Mouse (Mus musculus): ENCODE results near the gene Aebp2. TPM values are rescaled to one million over a fixed set of nuclear protein-coding genes. Genes with fewer than 3 reads are reported as not detected.
"Not testable (repeated sequence)": the region's sequence is repeated elsewhere in the genome, so short reads cannot be mapped to it uniquely, and the experiment has no call there.

Gene Aebp2
- polyA plus RNA-seq, 1 experiment from 2014 or later = 13.9 TPM

DNA sequence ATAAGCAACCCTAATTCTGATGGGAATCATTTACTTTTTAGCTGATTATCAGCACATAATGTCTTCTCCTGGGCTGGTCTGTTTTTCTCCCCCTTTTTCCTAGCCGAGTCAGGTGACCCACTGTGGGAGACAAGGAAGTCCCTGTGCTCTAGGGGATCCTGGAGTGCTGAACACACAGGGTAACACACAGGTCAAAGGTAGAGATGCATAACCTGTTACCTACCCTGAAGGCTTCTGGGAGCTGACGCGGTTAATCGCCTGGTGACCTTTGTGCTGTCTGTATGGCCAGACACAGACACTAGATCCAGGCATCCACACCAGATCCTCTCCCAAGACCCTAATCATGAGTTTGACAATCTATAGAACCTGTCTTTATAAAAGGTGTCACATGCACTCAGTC, 21.3 kb upstream of the Aebp2 start:
- H3K4me2 ChIP-seq (ENCODE audit: low read length) = no peak overlapping the region
- WGBS = 97% methylated on average over 4 of the region's 4 CpGs
- no peaks in the 10 kb centered on the region; the same call in 1 of the 2 replicates for H3K4me1 ChIP-seq (replicated peaks; ENCODE audit: control insufficient read depth, insufficient read depth, low read length)
- H3K9me3 ChIP-seq (ENCODE audit: control insufficient read depth, low read length) = no peaks in the 10 kb centered on the region
- H3K27ac ChIP-seq (ENCODE audit: low read depth) = no peak overlapping the region
- no peaks in the 10 kb centered on the region for H3K27me3 ChIP-seq (replicated peaks; ENCODE audit: control insufficient read depth, insufficient read depth, low read length)
- H3K4me3 ChIP-seq (ENCODE audit: low read depth, low read length) = no peak overlapping the region
- ATAC-seq (replicated peaks; ENCODE audit: low FRiP score, low TSS enrichment, low read depth) = 0 out of 2 replicates have a peak, but pooled peaks have one; percentile 20
- H3K9ac ChIP-seq (ENCODE audit: low read length) = no peak overlapping the region
- no peak for DNase-seq (ENCODE audit: low spot score)
- H3K36me3 ChIP-seq (ENCODE audit: control insufficient read depth, insufficient read depth, low read length) = peaks cover 33% of the 10 kb centered on the region

DNA sequence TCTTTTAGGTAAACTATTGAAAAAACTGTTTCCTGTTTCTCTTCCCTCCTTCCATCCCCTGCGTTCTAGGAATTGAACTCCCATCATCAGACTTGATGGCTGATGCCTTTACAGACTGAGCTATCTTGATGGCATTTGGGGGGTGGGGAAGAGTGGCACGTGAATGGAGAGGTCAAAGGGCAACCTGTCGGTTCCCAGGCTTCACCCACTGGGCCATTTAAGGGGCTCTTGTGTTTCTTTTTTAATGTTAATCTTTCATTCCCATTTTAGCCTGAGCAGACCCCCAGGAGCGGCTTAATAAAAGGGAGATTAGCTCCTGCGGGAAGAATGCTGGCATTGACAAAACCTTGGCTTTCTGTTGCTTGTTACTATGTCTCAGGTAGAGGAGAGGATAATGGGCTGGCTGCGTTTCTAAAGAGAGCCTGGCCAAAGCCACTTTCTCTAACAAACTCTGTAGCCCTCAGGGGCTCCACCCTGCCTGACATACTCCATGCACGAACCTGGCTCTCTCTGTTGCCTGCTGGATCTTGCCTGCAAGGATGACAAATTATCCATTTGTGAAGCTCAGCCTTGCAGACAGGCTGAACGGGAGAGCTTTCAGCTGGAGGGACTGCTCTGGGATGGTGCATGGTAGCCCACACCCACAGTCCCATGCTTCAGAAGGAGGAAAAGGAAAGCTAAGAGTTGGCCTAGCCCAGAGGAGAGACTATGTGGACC, 19.1 kb upstream of the Aebp2 start:
- ATAC-seq (replicated peaks; ENCODE audit: low FRiP score, low TSS enrichment, low read depth) (no peak), DNase-seq (ENCODE audit: low spot score) (no peak)
- Histone ChIP-seq H3K9me3 (ENCODE audit: control insufficient read depth, low read length) (no peaks in the 10 kb centered on the region), H3K4me3 (ENCODE audit: low read depth, low read length) (no peak overlapping the region), H3K4me2 (ENCODE audit: low read length) (no peak overlapping the region), H3K4me1 (replicated peaks; ENCODE audit: control insufficient read depth, insufficient read depth, low read length) (no peaks in the 10 kb centered on the region; the same call in 1 of the 2 replicates), H3K36me3 (ENCODE audit: control insufficient read depth, insufficient read depth, low read length) (peaks cover 11% of the 10 kb centered on the region), H3K27ac (ENCODE audit: low read depth) (no peak overlapping the region), H3K9ac (ENCODE audit: low read length) (no peak overlapping the region), H3K27me3 (replicated peaks; ENCODE audit: control insufficient read depth, insufficient read depth, low read length) (no peaks in the 10 kb centered on the region)
- WGBS = 22% methylated on average over 8 of the region's 8 CpGs

DNA sequence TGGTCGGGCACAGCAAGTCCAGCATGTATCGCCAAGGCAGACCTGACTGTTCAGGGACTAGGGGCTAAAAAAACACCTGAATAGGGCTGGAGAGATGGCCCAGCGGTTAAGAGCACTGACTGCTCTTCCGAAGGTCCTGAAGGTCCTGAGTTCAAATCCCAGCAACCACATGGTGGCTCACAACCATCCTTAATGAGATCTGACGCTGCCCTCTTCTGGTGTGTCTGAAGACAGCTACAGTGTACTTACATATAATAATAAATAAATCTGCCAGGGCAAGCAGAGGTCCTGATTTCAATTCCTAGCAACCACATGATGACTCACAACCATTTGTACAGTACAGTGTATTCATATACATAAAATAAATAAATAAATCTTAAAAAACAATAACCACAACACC, 17.3 kb upstream of the Aebp2 start:
- not testable (repeated sequence) for H3K27me3 ChIP-seq (replicated peaks; ENCODE audit: control insufficient read depth, insufficient read depth, low read length); DNase-seq (ENCODE audit: low spot score); H3K4me3 ChIP-seq (ENCODE audit: low read depth, low read length); H3K36me3 ChIP-seq (ENCODE audit: control insufficient read depth, insufficient read depth, low read length); H3K9me3 ChIP-seq (ENCODE audit: control insufficient read depth, low read length); ATAC-seq (replicated peaks; ENCODE audit: low FRiP score, low TSS enrichment, low read depth); H3K9ac ChIP-seq (ENCODE audit: low read length); H3K4me2 ChIP-seq (ENCODE audit: low read length); H3K4me1 ChIP-seq (replicated peaks; ENCODE audit: control insufficient read depth, insufficient read depth, low read length); H3K27ac ChIP-seq (ENCODE audit: low read depth)
- 91% methylated on average over 5 of the region's 5 CpGs for whole genome bisulfite sequencing

DNA sequence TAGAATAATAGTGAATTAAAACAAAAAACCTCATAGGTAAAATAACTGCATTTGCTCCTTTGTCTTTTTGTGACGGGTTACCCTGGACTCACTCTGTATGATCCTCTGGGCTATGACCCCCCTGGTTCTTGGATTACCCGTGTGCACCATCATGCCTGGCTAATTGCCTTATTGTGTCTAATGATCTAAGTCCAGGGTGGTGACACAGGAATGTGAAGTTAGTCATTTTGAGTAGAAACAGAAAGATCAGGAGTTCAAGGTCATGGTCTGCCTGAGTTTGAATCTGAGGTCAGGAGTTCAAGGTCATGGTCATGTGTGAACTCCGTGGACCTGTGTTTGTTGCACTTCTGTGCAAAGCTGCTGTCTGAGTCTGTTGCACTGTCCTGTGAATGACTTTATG, 16.7 kb upstream of the Aebp2 start:
- H3K4me3 ChIP-seq (ENCODE audit: low read depth, low read length) = no peak overlapping the region
- H3K4me1 ChIP-seq (replicated peaks; ENCODE audit: control insufficient read depth, insufficient read depth, low read length) = no peaks in the 10 kb centered on the region; the same call in 1 of the 2 replicates
- no peaks in the 10 kb centered on the region for H3K27me3 ChIP-seq (replicated peaks; ENCODE audit: control insufficient read depth, insufficient read depth, low read length)
- 69% methylated on average over 3 of the region's 3 CpGs for WGBS
- H3K9ac ChIP-seq (ENCODE audit: low read length) = no peak overlapping the region
- H3K4me2 ChIP-seq (ENCODE audit: low read length) = no peak overlapping the region
- H3K36me3 ChIP-seq (ENCODE audit: control insufficient read depth, insufficient read depth, low read length) = no peaks in the 10 kb centered on the region
- no peaks in the 10 kb centered on the region for H3K9me3 ChIP-seq (ENCODE audit: control insufficient read depth, low read length)
- no peak for ATAC-seq (replicated peaks; ENCODE audit: low FRiP score, low TSS enrichment, low read depth)
- no peak for DNase-seq (ENCODE audit: low spot score)
- no peak overlapping the region for H3K27ac ChIP-seq (ENCODE audit: low read depth)

DNA sequence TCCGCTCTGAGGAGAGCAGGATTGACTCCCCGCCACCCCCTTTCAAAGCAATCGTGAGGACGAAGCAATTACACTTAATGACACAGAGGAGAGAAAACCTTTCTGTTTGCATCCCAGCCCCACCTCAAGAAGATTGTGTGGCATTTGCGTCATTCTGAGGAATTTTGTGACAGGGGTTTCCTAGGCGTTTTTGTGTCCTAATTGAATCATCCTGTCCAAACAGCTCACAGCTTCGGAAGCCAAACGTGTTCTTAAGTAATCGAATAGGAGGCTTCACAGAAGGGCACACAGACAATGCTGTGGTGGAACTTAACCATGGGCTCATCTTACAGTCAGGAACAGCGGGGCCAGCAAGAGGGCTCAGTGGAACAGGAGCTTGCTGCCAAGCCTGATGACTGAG, 15.9 kb upstream of the Aebp2 start:
- H3K9me3 ChIP-seq (ENCODE audit: control insufficient read depth, low read length) = no peaks in the 10 kb centered on the region
- no peak overlapping the region for H3K4me2 ChIP-seq (ENCODE audit: low read length)
- H3K4me3 ChIP-seq (ENCODE audit: low read depth, low read length) = no peak overlapping the region
- 66% methylated on average over 10 of the region's 10 CpGs for WGBS
- no peak overlapping the region for H3K9ac ChIP-seq (ENCODE audit: low read length)
- H3K4me1 ChIP-seq (replicated peaks; ENCODE audit: control insufficient read depth, insufficient read depth, low read length) = no peaks in the 10 kb centered on the region; the same call in 1 of the 2 replicates
- H3K27me3 ChIP-seq (replicated peaks; ENCODE audit: control insufficient read depth, insufficient read depth, low read length) = no peaks in the 10 kb centered on the region
- ATAC-seq (replicated peaks; ENCODE audit: low FRiP score, low TSS enrichment, low read depth) (no peak), DNase-seq (ENCODE audit: low spot score) (no peak)
- no peaks in the 10 kb centered on the region for H3K36me3 ChIP-seq (ENCODE audit: control insufficient read depth, insufficient read depth, low read length)
- H3K27ac ChIP-seq (ENCODE audit: low read depth) = no peak overlapping the region

DNA sequence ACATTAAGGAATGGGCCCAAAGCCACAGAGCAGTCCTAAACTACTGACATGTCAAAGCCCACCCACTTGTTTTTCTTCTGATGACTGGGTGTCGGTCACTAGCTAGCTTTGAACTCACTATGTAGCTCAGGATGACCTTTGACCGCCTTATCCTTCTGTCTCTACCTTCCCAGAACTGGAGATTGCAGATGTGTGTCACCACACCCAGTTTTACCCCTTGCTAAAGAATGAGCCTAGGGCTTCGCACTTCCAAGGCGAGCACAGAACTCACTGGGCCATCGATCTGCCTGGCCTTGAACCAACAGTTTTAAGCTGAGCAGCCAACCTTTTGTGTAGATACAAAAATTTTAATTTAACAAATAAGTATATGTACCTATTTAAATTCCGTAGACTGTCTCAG, 13.8 kb upstream of the Aebp2 start:
- no peaks in the 10 kb centered on the region for H3K9me3 ChIP-seq (ENCODE audit: control insufficient read depth, low read length)
- no peaks in the 10 kb centered on the region for H3K4me1 ChIP-seq (replicated peaks; ENCODE audit: control insufficient read depth, insufficient read depth, low read length)
- WGBS = 90% methylated on average over 6 of the region's 6 CpGs
- H3K27ac ChIP-seq (ENCODE audit: low read depth) = no peak overlapping the region
- H3K4me2 ChIP-seq (ENCODE audit: low read length) = no peak overlapping the region
- no peak for DNase-seq (ENCODE audit: low spot score)
- H3K27me3 ChIP-seq (replicated peaks; ENCODE audit: control insufficient read depth, insufficient read depth, low read length) = no peaks in the 10 kb centered on the region
- no peak for ATAC-seq (replicated peaks; ENCODE audit: low FRiP score, low TSS enrichment, low read depth)
- H3K9ac ChIP-seq (ENCODE audit: low read length) = no peak overlapping the region
- no peak overlapping the region for H3K4me3 ChIP-seq (ENCODE audit: low read depth, low read length)
- H3K36me3 ChIP-seq (ENCODE audit: control insufficient read depth, insufficient read depth, low read length) = no peaks in the 10 kb centered on the region

DNA sequence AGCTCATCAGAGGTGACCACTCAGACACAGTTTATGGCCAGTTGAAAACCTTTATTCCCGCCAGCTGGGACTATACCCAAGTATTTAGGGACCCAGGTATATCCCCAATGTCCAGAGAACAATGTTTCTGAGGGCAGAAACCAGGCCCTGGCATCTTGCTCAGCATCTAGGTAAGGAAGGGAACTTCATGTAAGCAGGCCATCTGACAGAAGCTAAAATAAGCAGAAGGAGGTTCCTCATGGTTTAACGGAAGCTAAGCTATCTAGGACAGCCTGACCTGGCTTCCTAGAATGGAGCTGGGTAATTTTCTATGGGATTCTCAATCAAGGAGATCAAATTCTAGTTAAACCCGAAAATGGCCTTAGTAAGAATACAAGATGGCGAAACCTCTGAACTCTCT, 12.9 kb upstream of the Aebp2 start:
- no peak for ATAC-seq (replicated peaks; ENCODE audit: low FRiP score, low TSS enrichment, low read depth)
- H3K36me3 ChIP-seq (ENCODE audit: control insufficient read depth, insufficient read depth, low read length) = no peaks in the 10 kb centered on the region
- no peak overlapping the region for H3K4me2 ChIP-seq (ENCODE audit: low read length)
- no peak for DNase-seq (ENCODE audit: low spot score)
- no peaks in the 10 kb centered on the region for H3K4me1 ChIP-seq (replicated peaks; ENCODE audit: control insufficient read depth, insufficient read depth, low read length)
- H3K27me3 ChIP-seq (replicated peaks; ENCODE audit: control insufficient read depth, insufficient read depth, low read length) = no peaks in the 10 kb centered on the region
- no peak overlapping the region for H3K9ac ChIP-seq (ENCODE audit: low read length)
- no peak overlapping the region for H3K4me3 ChIP-seq (ENCODE audit: low read depth, low read length)
- 87% methylated on average over 4 of the region's 4 CpGs for WGBS
- H3K9me3 ChIP-seq (ENCODE audit: control insufficient read depth, low read length) = no peaks in the 10 kb centered on the region
- H3K27ac ChIP-seq (ENCODE audit: low read depth) = no peak overlapping the region

DNA sequence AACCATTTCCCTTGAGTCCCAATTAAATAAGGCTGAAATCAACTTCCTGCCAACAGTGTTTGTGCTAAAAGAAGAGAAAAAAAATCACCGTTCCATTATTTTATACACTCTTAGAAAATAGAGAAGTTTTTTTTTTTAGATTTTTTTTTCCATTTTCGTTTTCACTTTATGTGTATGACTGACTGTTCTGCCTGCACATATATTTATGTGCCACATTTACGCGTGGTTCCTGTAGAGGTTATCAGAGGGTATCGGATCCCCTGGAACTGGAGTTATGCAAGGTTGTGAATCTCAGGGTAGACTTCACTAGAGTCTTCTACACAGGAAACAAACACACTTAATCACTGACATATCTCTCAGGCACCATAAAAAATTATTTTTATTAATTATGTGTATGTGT, 12.3 kb upstream of the Aebp2 start:
- Histone ChIP-seq H3K27ac (ENCODE audit: low read depth) (no peak overlapping the region), H3K36me3 (ENCODE audit: control insufficient read depth, insufficient read depth, low read length) (no peaks in the 10 kb centered on the region), H3K4me1 (replicated peaks; ENCODE audit: control insufficient read depth, insufficient read depth, low read length) (no peaks in the 10 kb centered on the region), H3K27me3 (replicated peaks; ENCODE audit: control insufficient read depth, insufficient read depth, low read length) (no peaks in the 10 kb centered on the region), H3K4me3 (ENCODE audit: low read depth, low read length) (no peak overlapping the region), H3K9me3 (ENCODE audit: control insufficient read depth, low read length) (no peaks in the 10 kb centered on the region), H3K9ac (ENCODE audit: low read length) (no peak overlapping the region), H3K4me2 (ENCODE audit: low read length) (no peak overlapping the region)
- 91% methylated on average over 5 of the region's 5 CpGs for WGBS
- DNase-seq (ENCODE audit: low spot score) (no peak), ATAC-seq (replicated peaks; ENCODE audit: low FRiP score, low TSS enrichment, low read depth) (no peak)

DNA sequence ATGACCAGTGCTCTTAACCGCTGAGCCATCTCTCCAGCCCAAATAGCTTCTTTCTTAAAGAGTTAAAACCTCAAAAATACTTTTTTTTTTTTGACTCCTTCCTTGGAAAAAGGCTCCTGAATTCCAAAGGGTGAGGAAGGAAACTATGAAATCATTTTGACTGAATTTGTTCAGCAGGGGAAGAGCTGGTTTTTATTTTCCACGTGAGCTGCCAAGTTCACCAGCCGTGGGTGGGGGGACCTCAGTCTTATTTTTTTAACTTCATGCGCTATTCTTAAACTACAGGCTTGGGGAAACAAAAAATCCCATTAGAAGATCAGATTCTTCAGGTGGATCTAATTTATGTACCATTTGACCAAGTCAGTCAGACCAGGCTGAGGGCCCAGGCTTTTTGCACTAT, 11.2 kb upstream of the Aebp2 start:
- H3K4me2 ChIP-seq (ENCODE audit: low read length) = no peak overlapping the region
- H3K4me3 ChIP-seq (ENCODE audit: low read depth, low read length) = no peak overlapping the region
- H3K27ac ChIP-seq (ENCODE audit: low read depth) = no peak overlapping the region
- no peaks in the 10 kb centered on the region for H3K36me3 ChIP-seq (ENCODE audit: control insufficient read depth, insufficient read depth, low read length)
- DNase-seq (ENCODE audit: low spot score) (no peak), ATAC-seq (replicated peaks; ENCODE audit: low FRiP score, low TSS enrichment, low read depth) (no peak)
- H3K27me3 ChIP-seq (replicated peaks; ENCODE audit: control insufficient read depth, insufficient read depth, low read length) = no peaks in the 10 kb centered on the region
- H3K9me3 ChIP-seq (ENCODE audit: control insufficient read depth, low read length) = no peaks in the 10 kb centered on the region
- no peak overlapping the region for H3K9ac ChIP-seq (ENCODE audit: low read length)
- no peaks in the 10 kb centered on the region for H3K4me1 ChIP-seq (replicated peaks; ENCODE audit: control insufficient read depth, insufficient read depth, low read length)
- 85% methylated on average over 4 of the region's 4 CpGs for WGBS

Measured in intestine, embryonic 14.5 days (tissue).